In the genomic region with DNA sequence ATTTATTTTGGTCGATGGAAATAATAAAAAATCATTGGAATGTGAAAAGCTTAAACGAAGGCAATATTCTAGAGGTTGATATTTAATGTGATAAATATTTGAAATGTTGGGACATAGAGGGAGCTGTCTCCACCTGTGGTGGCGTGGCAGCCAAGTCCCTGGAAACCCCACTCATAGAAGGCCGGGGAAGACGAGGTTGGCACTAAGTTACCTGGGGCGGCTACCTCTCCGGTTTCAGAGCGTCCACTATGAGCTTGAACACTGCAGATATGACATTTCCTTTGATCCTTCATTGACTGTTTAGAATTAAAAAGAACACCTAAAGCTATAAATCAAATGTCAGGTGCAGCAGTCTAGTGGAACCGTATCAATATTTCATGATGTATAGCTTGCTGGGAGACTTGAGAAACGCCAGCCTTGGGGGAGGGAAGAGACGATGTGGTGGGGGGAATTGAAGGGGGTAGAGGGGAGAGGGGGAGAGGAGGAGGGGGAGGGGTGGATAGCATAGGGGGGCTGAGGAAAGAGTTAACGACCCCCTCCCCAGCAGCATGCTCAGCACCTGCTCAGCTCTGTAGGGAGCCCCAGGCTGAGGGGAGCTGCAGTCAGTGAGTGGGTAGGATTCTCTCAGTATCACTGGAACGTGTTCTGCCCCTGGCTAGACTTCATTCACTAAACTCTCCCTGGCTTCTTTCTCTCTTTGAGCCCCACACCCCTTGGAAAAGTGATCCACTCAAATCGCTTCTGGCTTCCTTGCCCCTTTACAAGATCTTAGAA, we compare ENCODE assay signal across 29 mouse cellular contexts.
A peak's percentile ranks its signal among the peaks of the same experiment; 100 is the strongest.
DNase-seq lines count a peak whose midpoint lies in the region; ATAC-seq lines count a peak whose summit lies in the region.
"Had no signal": no experiment of that assay in that cellular context is flagged by ENCODE, and none has a peak within 500 bp of the region (broad histone marks: within the 10 kb centered on the region; RNA-seq: fewer than 3 reads in every experiment).

No protein-coding gene starts in this region.

- H3K36me3 ChIP-seq in hindbrain, embryonic 12.5 days = no peaks in the 10 kb centered on the region
- H3K36me3 ChIP-seq in hindbrain, embryonic 10.5 days = no peaks in the 10 kb centered on the region
- no peaks in the 10 kb centered on the region for H3K36me3 ChIP-seq in neural tube, embryonic 11.5 days (ENCODE audit: control insufficient read depth, insufficient read depth, low read length)
- H3K36me3 ChIP-seq in midbrain, embryonic 16.5 days (ENCODE audit: control insufficient read depth, insufficient read depth, low read length) = no peaks in the 10 kb centered on the region
- H3K36me3 ChIP-seq: embryonic facial prominence, embryonic 10.5 days; embryonic facial prominence, embryonic 15.5 days; heart, embryonic 12.5 days; liver, embryonic 12.5 days had no signal

- H3K4me3 ChIP-seq in hindbrain, embryonic 12.5 days = no peak overlapping the region
- H3K4me3 ChIP-seq in hindbrain, embryonic 10.5 days = no peak overlapping the region
- H3K4me3 ChIP-seq in neural tube, embryonic 11.5 days (ENCODE audit: low read depth, low read length) = no peak overlapping the region
- no peak overlapping the region for H3K4me3 ChIP-seq in midbrain, embryonic 16.5 days (ENCODE audit: low read depth, low read length)
- H3K4me3 ChIP-seq: embryonic facial prominence, embryonic 10.5 days; embryonic facial prominence, embryonic 15.5 days; forebrain, embryonic 13.5 days; heart, adult 2 months; heart, embryonic 12.5 days; liver, embryonic 12.5 days; megakaryocyte, embryonic 14.5 days had no signal

- no peaks in the 10 kb centered on the region for H3K27me3 ChIP-seq in hindbrain, embryonic 12.5 days
- H3K27me3 ChIP-seq in hindbrain, embryonic 10.5 days (ENCODE audit: insufficient read depth, poor library complexity, severe bottlenecking) = no peaks in the 10 kb centered on the region
- no peaks in the 10 kb centered on the region for H3K27me3 ChIP-seq in neural tube, embryonic 11.5 days (ENCODE audit: control insufficient read depth, insufficient read depth, low read length)
- H3K27me3 ChIP-seq in midbrain, embryonic 16.5 days (ENCODE audit: control insufficient read depth, insufficient read depth, low read depth, low read length) = no peaks in the 10 kb centered on the region
- H3K27me3 ChIP-seq: embryonic facial prominence, embryonic 15.5 days; forebrain, embryonic 13.5 days; heart, embryonic 12.5 days; liver, embryonic 12.5 days had no signal

- peak; percentile 75 for ATAC-seq in hindbrain, embryonic 12.5 days (ENCODE audit: low FRiP score)
- 0 out of 2 replicates have a peak, but pooled peaks have one; percentile 9 for ATAC-seq in neural tube, embryonic 11.5 days (ENCODE audit: insufficient read depth, low FRiP score, low TSS enrichment)
- ATAC-seq in midbrain, embryonic 16.5 days = peak; percentile 74
- ATAC-seq: forebrain, embryonic 13.5 days; liver, embryonic 12.5 days; liver, postnatal 0 days had no signal

- 0 out of 2 replicates have a peak, but pooled peaks cover 2% of the 10 kb centered on the region for H3K4me1 ChIP-seq in hindbrain, embryonic 12.5 days
- no peaks in the 10 kb centered on the region for H3K4me1 ChIP-seq in hindbrain, embryonic 10.5 days (replicated peaks)
- H3K4me1 ChIP-seq in neural tube, embryonic 11.5 days (ENCODE audit: control insufficient read depth, insufficient read depth, low read length) = no peaks in the 10 kb centered on the region
- peaks cover 6% of the 10 kb centered on the region for H3K4me1 ChIP-seq in midbrain, embryonic 16.5 days (ENCODE audit: control insufficient read depth, insufficient read depth, low read length)
- H3K4me1 ChIP-seq: embryonic facial prominence, embryonic 10.5 days; embryonic facial prominence, embryonic 15.5 days; forebrain, embryonic 13.5 days; heart, embryonic 12.5 days had no signal

- no peak overlapping the region for H3K9ac ChIP-seq in hindbrain, embryonic 12.5 days
- H3K9ac ChIP-seq in neural tube, embryonic 11.5 days (ENCODE audit: low read length) = no peak overlapping the region
- H3K9ac ChIP-seq in midbrain, embryonic 16.5 days (ENCODE audit: low read depth, low read length) = no peak overlapping the region
- H3K9ac ChIP-seq: embryonic facial prominence, embryonic 15.5 days; forebrain, embryonic 13.5 days; heart, embryonic 12.5 days; liver, embryonic 12.5 days; liver, postnatal 0 days had no signal

- WGBS in hindbrain, embryonic 12.5 days = 60% methylated on average over 14 of the region's 14 CpGs
- 79% methylated on average over 14 of the region's 14 CpGs for WGBS in hindbrain, embryonic 10.5 days
- WGBS in neural tube, embryonic 11.5 days = 74% methylated on average over 14 of the region's 14 CpGs
- 51% methylated on average over 14 of the region's 14 CpGs for WGBS in midbrain, embryonic 16.5 days

- no peak overlapping the region for H3K4me2 ChIP-seq in hindbrain, embryonic 12.5 days (replicated peaks)
- H3K4me2 ChIP-seq in neural tube, embryonic 11.5 days (ENCODE audit: low read depth) = no peak overlapping the region
- no peak overlapping the region for H3K4me2 ChIP-seq in midbrain, embryonic 16.5 days (ENCODE audit: low read length)
- H3K4me2 ChIP-seq: embryonic facial prominence, embryonic 15.5 days; forebrain, embryonic 13.5 days; heart, embryonic 12.5 days; liver, embryonic 12.5 days had no signal

- DNase-seq in hindbrain, embryonic 10.5 days (ENCODE audit: low spot score) = no peak
- DNase-seq in neural tube, embryonic 11.5 days (ENCODE audit: low spot score) = no peak
- DNase-seq in neural tube, embryonic 10.5 days (ENCODE audit: extremely low spot score, low spot score) = no peak
- DNase-seq in urinary bladder, adult 18-20 months (ENCODE audit: low spot score in 2 of 2) = no peak
- no peak for DNase-seq in left cerebral cortex, adult 8-10 months (ENCODE audit: low spot score in 2 of 2)
- DNase-seq: adrenal gland, postnatal 36 days; cerebellum, adult 2 months; cerebellum, postnatal 25 days; heart, adult 2 months; heart, postnatal 4 days; kidney, adult 18-20 months; kidney, postnatal 4 days; left cerebral cortex, postnatal 4 days; liver, postnatal 0 days; lung, postnatal 4 days; right cerebral cortex, adult 18-20 months; right cerebral cortex, postnatal 4 days; thymus, adult 18-20 months; thymus, postnatal 25 days had no signal

- no peaks in the 10 kb centered on the region for H3K9me3 ChIP-seq in hindbrain, embryonic 12.5 days (replicated peaks)
- no peaks in the 10 kb centered on the region for H3K9me3 ChIP-seq in hindbrain, embryonic 10.5 days
- H3K9me3 ChIP-seq in neural tube, embryonic 11.5 days (ENCODE audit: control insufficient read depth, low read length) = no peaks in the 10 kb centered on the region
- H3K9me3 ChIP-seq in midbrain, embryonic 16.5 days (replicated peaks; ENCODE audit: control insufficient read depth, low read length, poor library complexity, severe bottlenecking) = no peaks in the 10 kb centered on the region
- H3K9me3 ChIP-seq: embryonic facial prominence, embryonic 10.5 days; embryonic facial prominence, embryonic 15.5 days; forebrain, embryonic 13.5 days; heart, embryonic 12.5 days; liver, embryonic 12.5 days; megakaryocyte, embryonic 14.5 days had no signal

- no peak overlapping the region for H3K27ac ChIP-seq in hindbrain, embryonic 12.5 days
- H3K27ac ChIP-seq in hindbrain, embryonic 10.5 days = no peak overlapping the region
- H3K27ac ChIP-seq in neural tube, embryonic 11.5 days (ENCODE audit: low read depth, low read length) = no peak overlapping the region
- H3K27ac ChIP-seq in midbrain, embryonic 16.5 days (ENCODE audit: low read length) = no peak overlapping the region; the same call in 1 of the 2 replicates
- H3K27ac ChIP-seq: embryonic facial prominence, embryonic 10.5 days; embryonic facial prominence, embryonic 15.5 days; forebrain, embryonic 13.5 days; heart, adult 2 months; kidney, postnatal 0 days; liver, embryonic 12.5 days; stomach, postnatal 0 days had no signal

Comparison
In these comparisons a context has a peak if more than half of its experiments do, and no peak if none do; other contexts are left out.
1. ATAC-seq: peak in every context shown above with its lines; median percentile 75 in hindbrain, embryonic 12.5 days; 74 in midbrain, embryonic 16.5 days; 9 in neural tube, embryonic 11.5 days.